Mouse (Mus musculus) heart, postnatal 36 days (tissue): ENCODE measurements around the gene Ptpn3. TPM values are rescaled to one million over a fixed set of nuclear protein-coding genes. Genes with fewer than 3 reads are reported as not detected.
"Not testable (repeated sequence)": the region's sequence is repeated elsewhere in the genome, so short reads cannot be mapped to it uniquely, and the experiment has no call there.

ENCODE experiments used
- DNase-seq, 2 experiments: peaks; one replicate each; pipeline ENCODE4 v3.0.0; 2021 to 2022
- intact Hi-C: fragments of 180-260 bp; cut with DNase I; formaldehyde crosslinking; loops from one replicate; pipeline ENCODE4 v1.15.1; 2025
- total RNA-seq, 2 experiments: library from RNA; stranded (reverse); gene quantifications; 2 replicates each; pipeline ENCODE4 v1.2.3; 2021

The Ptpn3 gene
- total RNA-seq, 2 experiments from 2014 or later, result 38.6 to 47.2 TPM

DNA sequence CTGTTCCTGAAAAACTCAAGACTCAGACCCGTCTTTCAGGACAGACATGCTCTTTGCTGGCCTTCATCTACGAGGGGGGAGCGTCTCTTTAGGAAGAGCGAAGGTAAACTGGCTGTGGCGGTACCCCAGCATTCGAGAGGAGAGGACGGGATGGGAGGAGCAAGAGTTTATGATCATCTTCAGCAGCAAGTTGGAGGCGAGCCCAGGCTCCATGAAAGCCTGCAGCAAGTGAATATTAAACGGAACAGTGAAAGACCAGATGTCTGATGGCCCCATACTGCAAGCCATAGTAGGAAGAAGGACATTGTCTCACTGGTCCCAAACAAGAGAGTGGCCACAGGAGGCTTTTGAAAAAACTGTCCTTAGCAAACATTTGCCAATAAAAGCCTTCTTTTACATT, 70.3 kb downstream of the Ptpn3 start:
- no peak for DNase-seq
- intact Hi-C loops, result no loop called here

DNA sequence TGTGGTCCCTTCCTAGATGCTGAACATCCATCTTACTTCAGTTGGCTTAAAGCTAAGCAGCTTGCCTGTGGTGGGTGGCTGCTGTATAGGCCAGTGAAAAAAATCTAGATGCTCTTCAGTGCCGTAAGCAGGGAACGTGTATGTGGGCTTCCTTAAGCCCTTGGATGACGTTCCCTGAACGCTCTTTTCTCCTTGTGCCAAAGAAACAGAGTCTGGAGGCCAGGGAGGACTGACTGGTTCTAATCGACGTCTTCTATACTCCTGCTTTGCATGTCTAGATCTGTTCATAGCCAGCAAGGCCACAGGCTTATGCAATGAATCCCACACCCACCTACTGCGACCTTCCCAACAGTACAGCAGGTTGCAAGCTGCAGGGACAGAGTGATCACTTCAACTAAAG, 71.3 kb downstream of the Ptpn3 start:
- intact Hi-C loops, result no loop called here
- no peak for DNase-seq

DNA sequence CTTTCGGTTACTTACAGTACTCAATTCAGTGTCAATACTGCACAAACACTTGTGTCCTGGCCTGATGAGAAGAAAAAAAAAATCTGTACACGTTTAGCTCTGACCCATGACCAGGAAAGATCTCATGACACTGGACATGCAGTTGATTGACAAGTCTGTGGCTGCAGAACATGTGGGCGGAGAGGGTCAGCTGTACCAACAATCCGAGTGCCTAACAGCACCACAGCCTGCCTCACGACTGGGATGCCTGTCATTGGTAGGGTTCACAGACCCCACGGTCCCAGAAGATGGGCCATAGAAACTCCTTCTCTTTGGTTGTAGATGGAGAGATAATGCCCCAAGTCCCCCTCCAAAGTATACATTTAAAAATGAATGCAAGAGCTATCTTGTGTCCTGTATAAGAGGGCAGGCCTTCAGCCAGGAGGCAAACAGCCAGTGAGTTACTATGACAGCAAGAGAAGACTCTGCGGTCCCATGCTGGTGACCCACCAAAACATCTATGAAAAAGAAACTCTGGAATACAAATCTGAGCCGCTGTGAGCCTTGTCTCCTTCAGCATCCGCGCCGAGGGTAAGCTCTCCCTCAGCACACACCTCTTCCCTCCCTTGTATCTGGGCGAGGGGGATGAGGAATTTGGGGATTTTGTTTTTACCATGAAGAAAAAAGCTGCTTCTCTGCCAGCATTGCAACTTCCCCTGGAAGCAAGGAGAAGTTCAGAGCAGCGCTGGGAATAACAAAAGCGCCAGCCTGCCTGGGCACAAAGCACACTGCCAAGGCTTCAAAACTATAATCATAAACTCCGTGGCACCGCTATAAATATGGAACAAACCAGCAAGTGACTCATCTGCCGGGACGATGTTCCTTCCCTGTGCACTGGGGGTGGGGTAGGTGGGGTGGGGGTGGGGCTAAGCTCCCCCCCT, 72.8 kb downstream of the Ptpn3 start:
- no peak for DNase-seq
- intact Hi-C loops, result no loop called here

DNA sequence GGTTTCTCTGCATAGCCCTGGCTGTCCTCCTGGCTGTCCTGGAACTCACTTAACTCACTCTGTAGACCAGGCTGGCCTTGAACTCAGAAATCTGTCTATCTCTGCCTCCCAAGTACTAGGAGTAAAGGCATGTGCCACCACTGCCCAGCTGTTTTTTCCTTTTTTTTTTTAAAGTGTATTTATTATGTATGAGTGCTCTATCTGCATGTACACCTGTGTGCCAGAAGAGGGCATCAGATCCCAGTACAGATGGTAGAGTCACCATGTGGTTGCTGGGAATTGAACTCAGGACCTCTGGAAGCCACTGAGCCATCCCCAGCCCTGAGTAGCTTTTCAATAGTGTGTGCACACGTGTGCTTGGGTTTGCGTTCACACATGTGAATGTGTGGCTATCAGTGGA, 76.9 kb downstream of the Ptpn3 start:
- no peak for DNase-seq
- intact Hi-C loops, result no loop called here

DNA sequence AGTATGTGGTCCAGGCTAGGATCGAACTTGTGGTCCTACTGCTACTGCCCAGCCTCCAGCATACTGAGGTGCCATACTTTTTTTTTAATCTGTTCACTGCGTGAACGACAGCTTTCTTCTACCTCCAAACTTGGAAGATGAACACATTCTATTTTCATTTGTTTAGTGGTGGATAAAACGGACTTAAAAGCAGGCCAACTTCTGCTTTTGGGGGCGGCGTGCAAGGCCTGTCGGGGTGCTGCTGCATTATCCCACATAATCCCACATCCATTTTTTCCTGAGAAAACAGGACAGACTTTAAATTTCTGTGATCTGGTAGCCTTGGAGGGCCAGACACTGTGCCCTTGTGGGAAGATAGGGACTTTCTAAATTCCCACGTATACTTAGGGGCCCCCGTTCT, 83.9 kb downstream of the Ptpn3 start:
- intact Hi-C loops, result no loop called here
- no peak for DNase-seq

DNA sequence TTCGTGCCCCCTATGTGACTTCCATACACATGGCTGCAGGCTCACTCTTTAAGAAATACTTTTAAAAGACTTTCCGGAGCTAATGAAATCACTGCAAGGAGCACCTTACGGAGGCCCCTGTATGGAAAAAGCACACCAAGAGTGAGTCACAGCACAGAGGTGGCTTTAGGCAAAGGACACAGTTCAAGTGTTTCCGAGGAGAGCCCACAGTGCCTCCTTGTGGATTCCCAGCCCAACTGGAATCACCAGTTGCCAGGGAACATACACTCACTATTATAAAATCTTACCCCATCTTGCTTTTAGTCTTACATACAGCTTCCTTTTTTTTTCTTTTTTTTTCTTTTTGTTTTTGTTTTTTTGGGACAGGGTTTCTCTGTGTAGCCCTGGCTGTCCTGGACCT, 85.1 kb downstream of the Ptpn3 start:
- intact Hi-C loops, result no loop called here
- DNase-seq, result no peak

DNA sequence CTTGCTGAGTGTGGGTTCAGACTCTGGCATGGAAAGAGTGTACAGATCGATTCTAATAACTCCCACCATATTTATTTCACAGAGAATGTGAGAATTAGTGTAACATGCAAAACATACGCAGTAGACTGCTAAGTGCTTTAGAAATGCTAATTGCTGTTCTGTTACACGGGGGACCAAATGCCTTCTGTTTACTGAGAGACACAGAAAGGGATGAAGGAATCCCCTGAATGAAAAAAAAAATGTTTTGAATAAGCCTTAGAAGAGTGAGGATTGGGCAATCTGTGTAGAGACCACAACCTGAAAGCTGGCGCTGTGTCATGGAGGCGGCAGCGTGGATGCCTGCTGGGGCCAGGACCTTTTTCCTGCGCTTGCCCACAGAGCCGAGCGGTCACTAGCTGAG, 86.8 kb downstream of the Ptpn3 start:
- intact Hi-C loops, result no loop called here

DNA sequence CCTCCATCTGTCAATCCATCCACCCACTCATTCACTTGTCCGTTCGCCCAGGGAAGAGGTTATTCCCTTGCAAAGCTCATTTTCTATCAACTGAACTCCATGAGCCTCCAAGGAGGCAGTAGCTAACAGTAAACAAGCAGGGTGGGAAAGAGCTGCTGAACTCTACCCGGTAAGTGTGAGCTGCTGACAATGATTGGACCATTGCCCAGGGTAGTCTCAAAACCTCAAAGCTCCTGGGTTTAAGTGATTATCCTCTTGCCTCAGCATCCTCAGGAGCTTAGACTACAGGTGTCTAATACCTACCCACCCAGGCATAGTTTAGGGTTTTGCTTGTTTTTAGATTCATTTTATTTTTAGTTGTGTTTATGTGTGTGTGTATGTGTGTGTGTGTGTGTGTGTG, 87.5 kb downstream of the Ptpn3 start:
- DNase-seq, result no peak
- intact Hi-C loops, result no loop called here

More for the DNA sequence above, 86.8 kb downstream of the Ptpn3 start:
- DNase-seq, result no peak

DNA sequence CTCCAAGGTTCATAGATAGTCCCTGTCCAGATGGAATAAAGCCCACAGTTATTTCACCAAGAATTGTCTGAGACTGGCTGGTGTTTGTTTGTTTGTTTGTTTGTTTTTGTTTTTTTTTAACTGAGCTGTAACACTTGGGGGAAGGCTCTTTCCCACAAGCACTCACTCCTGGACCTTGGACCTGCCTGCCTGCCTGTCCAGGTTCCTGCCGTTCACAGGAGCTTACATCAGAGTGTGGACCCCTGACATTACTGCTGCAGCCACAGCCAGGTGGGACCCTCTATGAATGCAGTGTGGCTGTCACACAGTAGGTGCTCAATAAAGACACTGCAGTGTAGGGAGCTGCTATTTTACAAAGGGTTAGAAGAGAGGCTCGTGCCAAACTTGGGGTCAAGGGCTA, 89.9 kb downstream of the Ptpn3 start:
- intact Hi-C loops, result no loop called here
- DNase-seq, result no peak

DNA sequence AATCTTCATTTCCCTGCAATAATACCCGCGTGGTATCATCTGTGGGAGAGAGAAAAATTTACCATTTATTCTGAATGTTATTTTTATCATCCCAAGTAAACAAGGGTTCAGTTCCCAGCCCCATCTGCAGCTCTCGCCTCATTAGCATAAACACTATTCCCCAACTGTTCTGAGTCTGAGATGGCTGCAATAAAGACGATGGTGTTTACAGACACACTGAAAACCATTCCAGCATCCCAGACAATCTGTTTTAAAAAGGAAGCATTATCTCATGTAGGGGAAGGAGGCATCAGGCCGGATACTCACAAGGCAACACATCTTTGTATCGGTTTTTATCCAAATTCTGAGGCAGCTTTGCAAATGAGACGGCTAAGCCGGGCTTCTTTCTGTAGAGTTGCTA, 95.7 kb downstream of the Ptpn3 start:
- intact Hi-C loops, result no loop called here
- no peak for DNase-seq

DNA sequence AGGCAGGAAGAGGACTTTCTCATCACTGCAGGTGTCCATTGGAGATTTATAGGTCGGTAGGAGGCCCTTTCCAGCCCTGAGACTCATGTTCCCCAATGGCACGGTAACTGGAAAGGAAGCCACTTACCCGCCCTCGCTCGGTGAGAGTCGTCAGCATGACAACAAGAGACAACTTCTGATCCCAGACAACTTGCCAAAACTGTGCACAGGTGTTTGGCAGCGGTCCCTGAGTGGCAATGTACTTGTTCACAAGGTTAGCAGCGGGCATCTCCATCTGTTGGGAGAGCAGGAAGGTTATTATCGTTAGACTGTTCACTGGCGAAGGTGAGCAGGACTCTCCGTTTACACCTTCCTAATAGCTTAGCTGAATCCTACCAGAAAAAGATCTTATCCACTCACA, 96.9 kb downstream of the Ptpn3 start:
- DNase-seq, result no peak
- intact Hi-C loops, result no loop called here

DNA sequence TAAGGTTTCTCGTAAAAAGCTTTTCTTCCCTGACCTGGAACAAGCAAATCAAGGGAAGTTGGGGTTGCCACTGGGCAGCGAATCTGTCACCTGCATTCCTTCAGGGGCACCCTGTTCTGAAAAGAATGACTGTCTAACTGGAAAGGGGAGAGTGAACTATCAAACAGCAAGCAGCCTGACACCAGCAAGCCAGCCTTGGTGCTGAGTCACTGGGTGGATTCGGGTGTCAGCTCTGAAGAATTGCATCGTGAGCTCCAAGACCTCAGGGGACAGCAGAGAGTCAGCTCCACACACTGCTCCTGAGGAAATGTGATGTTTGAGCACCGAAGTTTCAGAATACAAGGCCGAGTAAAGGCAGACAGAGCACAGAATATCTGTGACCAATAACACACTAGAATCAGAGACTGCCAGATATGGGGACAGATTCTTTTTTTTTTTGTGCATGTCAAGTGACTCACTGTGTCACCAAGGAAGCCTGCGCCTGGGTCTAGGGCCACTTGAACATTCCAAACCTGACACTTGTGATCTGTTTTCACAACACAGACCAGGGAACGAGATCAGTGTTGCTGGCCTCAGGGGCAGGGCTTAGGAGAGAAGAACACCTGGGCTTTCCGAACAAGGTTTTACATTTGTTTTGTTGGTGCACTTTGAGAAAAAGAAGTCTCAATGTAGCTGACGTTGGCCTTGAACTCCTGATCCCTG, 98.8 kb downstream of the Ptpn3 start:
- intact Hi-C loops, result no loop called here
- DNase-seq, result peak in 1 of 2 experiments; percentile 17

DNA sequence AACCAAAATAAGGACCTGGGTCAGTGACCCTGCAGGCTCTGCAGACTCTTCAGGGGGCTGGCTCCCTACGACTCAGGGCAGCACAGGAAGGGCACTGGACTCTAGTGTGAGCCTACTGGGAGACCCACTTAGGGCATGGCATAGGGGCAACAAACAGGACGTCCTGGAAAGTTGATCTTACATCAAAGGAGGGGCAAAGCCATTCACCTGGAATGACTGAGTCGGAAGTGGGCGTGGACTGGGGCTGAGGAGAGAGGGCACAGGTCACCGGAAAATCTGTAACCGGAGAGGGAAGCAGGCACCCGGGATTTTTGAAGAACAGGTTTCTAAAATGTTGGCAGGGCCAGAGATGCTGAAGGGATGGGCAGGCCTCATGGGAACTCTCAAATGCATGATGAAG, 99.5 kb downstream of the Ptpn3 start:
- no peak for DNase-seq
- intact Hi-C loops, result no loop called here

DNA sequence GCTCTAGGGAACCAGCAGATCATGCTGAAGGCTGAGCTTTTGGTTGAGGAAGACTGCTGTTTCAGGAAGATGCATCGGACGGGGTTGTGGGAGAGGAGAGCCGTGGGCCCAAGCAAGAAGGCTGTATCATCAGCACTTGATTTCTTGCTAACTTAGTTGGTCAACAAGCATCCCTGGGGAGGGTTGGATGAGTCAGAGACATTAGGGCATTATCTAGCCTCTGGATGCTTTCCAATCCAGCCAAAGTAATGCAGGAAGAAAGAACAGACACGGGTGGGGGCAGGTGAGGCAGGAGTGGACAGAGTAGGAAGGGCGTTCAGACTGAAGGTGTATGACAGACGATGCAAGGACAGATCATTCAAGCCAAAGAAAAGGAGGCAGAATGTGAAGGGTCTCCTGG, 101.0 kb downstream of the Ptpn3 start:
- no peak for DNase-seq
- intact Hi-C loops, result no loop called here

DNA sequence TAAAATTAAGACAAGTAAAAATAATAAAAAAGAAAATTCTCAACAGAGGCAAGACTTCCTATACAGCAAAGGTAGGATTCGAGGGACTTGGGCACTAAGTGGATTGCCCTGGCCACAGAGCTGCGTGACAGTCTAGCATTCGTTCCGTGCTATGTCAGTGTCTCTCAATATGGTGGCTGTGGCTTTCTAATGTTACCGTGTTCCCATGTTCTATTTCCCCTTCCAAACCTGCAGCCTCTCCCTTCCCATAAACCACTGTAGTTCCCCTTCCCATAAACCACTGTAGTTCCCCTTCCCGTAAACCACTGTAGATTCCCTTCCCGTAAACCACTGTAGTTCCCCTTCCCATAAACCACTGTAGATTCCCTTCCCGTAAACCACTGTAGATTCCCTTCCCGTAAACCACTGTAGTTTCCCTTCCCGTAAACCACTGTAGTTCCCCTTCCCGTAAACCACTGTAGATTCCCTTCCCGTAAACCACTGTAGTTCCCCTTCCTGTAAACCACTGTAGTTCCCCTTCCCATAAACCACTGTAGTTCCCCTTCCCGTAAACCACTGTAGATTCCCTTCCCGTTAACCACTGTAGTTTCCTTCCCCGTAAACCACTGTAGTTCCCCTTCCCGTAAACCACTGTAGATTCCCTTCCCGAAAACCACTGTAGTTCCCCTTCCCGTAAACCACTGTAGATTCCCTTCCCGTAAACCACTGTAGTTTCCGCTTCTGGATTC, 102.8 kb downstream of the Ptpn3 start:
- DNase-seq, result not testable (repeated sequence)
- intact Hi-C loops, result loop anchor here (2.0 kb wide), 1 partner anchor 30 kb away; no protein-coding TSS in a partner anchor

DNA sequence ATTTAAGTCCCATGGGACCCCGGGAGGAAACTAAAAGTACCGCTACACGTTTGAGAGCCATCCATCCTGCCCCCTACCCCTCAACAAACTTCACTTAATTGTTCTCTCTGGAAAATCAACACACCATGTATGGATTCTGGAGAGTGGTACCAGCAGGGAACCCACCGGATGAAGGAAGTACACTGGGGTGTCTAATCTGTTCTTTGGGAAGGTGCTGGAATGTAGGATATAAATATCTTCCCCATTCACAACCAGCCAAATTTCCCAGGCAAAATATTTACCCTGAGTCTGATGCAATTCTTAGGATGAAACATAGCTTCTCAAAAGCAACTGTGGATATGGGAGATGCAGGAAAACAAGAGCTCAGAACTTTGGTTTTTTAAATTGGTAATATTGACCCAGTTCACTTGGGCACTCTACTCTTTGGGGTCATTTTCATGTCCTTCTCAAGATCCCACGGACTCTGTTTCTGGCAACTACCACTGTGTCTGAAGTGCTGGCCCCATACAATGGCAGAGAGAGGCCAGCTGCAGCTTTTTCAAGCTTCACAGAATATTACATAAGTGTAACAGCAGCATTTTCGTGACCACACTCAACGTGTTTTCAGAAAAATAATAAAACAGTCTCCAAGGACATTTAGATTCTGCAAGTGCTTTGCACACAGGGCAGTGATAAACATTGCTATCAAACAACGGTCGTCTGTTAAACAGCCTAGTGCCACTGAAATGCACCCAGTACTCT, 109.9 kb downstream of the Ptpn3 start:
- intact Hi-C loops, result no loop called here
- peak in 1 of 2 experiments; percentile 22 for DNase-seq

DNA sequence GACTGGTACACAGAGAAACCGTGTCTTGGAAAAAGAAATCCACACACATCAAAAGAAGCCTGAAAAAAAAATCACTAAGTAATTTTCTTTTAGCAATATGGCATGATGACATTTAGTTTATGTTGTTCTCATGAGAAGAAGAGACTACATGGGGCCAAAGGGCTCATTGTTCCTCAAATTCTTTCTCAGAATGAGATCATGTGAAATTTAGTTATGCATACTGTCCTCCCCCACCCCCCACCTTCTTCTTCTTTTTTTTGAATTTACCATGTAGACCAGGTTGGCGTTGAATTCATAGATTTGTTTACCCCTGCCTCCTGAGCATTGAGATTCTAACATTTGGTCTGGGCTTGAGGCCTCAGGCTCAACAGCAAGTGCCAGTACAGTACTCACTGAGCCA, 111.8 kb downstream of the Ptpn3 start:
- intact Hi-C loops, result no loop called here
- no peak for DNase-seq

DNA sequence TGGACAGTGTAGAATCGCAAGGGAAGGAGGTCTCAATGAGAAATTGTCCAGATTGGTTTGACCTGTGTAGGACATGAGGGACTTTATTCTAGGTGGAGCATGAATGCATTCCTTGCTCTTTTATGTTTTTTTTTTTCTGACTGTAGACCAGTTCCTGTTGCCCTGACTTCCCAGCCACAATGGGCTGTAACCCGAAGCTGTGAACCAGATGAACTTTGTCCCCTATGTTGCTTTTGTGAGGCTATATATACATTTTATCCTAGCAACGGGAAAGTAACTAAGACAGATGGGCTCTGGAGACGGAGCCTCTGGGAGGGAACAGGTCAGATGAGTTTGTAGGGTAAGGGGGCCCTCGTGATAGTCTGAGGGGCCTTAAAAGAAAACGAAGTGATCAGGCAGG, 115.6 kb downstream of the Ptpn3 start:
- intact Hi-C loops, result no loop called here
- no peak for DNase-seq

DNA sequence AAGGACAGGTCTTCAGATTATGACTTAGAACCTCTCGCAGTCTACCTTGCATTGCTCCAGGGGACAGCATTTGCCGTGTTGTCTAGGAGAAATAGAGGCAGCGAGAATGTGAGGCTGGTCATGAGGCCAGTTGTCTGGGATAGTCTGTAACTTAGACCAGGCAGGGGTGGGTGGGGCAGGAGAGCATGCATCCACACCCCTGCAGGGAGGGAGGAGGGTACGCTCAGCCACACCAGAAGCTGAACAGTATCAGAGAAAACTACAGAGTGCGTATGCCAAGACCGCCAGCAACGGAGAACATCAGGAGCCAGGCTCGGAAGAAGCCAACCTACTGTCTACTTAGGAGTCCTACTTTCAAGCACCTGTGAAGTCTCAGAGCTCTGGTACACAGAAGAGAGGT, 116.2 kb downstream of the Ptpn3 start:
- intact Hi-C loops, result no loop called here

DNA sequence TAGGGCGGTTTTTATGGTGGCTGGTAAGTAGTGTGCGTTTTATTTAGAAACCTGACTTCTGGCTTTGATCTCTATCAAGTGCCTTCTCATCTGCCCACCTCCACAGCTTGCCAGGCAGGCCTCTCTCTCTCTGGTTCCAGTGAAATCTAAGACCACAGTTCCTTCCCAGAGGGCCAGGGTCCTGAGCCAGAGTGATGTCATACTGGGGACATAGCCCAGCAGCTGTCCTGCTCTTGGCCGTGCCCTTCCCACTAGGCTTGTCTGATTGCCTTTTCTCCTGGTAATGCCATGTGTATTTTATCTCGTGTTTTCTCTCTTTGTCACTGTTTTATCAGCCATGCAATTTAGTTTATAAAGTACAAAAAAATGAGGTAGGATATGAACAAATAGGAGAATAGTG, 118.1 kb downstream of the Ptpn3 start:
- DNase-seq, result peak; percentile 26 to 32
- intact Hi-C loops, result no loop called here

More for the DNA sequence above, 116.2 kb downstream of the Ptpn3 start:
- no peak for DNase-seq

DNA sequence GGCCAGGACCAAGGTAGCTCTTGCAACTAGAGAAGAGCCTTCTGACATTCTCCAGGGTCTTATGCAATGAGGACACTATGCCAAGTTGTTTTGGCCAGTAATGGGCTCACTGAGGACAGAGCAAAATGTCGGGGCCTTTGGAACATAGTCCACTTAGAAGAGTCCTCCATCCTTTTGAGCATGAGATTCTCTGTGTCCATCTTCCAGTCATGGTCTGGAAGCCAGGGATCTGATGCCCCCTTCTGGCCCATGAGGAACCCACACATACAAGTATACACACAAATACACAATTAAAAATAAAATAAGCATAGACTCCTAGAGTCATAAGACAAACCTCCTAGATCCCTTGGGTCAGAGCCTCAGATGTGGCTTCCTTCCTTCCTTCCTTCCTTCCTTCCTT, 120.1 kb downstream of the Ptpn3 start:
- no peak for DNase-seq
- intact Hi-C loops, result no loop called here
